Mouse (Mus musculus): ENCODE measurements around the gene Krt8. TPM values are rescaled to one million over a fixed set of nuclear protein-coding genes. Genes with fewer than 3 reads are reported as not detected.

Krt8 gene
- polyA plus RNA-seq (2015; fragmentation: Nextera tagmentation; extraction: Ambion mirVana): 5.4 and 6.2 TPM in 2 replicates

DNA sequence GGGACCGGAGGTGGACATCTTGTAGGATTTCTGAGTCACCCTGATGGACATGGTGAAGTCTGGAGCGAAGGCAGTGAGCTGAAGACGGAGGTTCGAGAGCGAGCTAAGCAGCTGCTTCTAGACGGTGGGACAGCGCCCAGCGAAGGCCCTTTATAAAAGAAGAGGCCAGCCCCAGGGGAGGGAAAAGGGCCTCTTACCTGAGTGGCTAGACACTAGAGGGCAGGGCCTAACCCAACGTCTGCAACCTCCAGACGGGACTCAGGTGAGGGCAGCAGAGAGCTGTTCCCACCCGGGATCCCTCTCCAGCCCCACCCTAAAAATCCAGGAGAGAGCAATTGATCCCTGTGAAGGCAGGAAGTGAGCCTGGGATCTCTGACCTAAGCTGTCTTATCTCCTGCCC, at the start of gene Krt8:
Krt8 (minus strand) TSS at position 294 of the 400 bp plus-strand sequence.
- Histone ChIP-seq H3K9me3 (ENCODE audit: control insufficient read depth, low read length) (no peaks in the 10 kb centered on the region), H3K4me1 (ENCODE audit: control insufficient read depth, insufficient read depth, low read depth, low read length) (peaks cover 4% of the 10 kb centered on the region; the same call in 1 of the 2 replicates), H3K4me3 (ENCODE audit: low read length) (peak within 1 kb of the TSS; percentile 29), H3K9ac (ENCODE audit: low read depth, low read length) (no peak within 1 kb of the TSS), H3K27ac (ENCODE audit: low read depth, low read length) (no peak within 1 kb of the TSS), H3K4me2 (ENCODE audit: low read length) (peak within 1 kb of the TSS; percentile 52), H3K27me3 (replicated peaks; ENCODE audit: control insufficient read depth, insufficient read depth, low read length) (peaks cover 34% of the 10 kb centered on the region), H3K36me3 (ENCODE audit: control insufficient read depth, insufficient read depth, low read length) (no peaks in the 10 kb centered on the region)
- ATAC-seq: no peak
- WGBS: 28% methylated on average over 11 of the region's 11 CpGs

DNA sequence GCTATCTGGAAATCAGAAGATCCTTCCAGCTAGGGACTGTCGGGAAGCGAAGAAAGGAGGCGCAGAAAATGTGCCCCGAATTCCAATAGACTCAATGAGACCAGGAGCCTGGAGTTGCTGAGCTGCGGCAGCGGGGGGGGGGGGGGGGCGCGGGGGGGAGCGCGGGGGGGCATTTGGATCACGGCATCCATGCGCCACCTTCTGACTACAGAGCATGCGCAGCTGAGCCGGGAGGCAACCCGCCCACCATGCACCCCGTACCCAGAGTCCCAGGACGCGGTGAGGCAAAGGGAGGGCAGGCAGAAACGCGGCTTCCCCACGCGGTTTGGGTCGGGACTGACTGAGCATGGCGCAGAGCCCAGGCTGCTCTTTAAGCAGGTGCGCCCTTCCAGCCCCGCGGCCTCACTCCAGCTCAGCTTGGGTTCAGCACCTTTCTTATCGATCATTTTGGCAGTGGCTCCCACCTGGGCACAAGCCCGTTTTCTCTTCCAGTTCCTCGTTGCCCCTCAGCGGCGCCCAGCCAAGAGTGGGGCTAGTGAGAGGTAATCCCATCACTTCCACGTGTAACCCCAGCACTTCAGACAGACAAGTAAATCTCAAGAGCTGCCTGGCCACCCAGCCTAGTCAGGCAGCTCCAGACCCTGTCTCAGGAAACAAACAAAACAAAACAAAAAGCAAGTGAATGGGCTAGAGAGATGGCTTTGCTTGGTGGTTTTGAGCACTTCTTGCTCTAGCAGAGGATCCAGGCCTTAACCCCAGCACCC, 47.8 kb upstream of the Krt8 start:
- no peaks in the 10 kb centered on the region for H3K9me3 ChIP-seq (ENCODE audit: control insufficient read depth, low read length)
- peak; percentile 93 for ATAC-seq
- H3K4me1 ChIP-seq (ENCODE audit: control insufficient read depth, insufficient read depth, low read depth, low read length): peaks cover 2% of the 10 kb centered on the region; the same call in 1 of the 2 replicates
- peak overlapping the region; percentile 75 for H3K27ac ChIP-seq (ENCODE audit: low read depth, low read length)
- 0% methylated on average over 27 of the region's 33 CpGs for WGBS
- no peaks in the 10 kb centered on the region for H3K27me3 ChIP-seq (replicated peaks; ENCODE audit: control insufficient read depth, insufficient read depth, low read length)
- H3K4me3 ChIP-seq (ENCODE audit: low read length): peak overlapping the region; percentile 50
- peak overlapping the region; percentile 72 for H3K9ac ChIP-seq (ENCODE audit: low read depth, low read length)
- no peaks in the 10 kb centered on the region for H3K36me3 ChIP-seq (ENCODE audit: control insufficient read depth, insufficient read depth, low read length)
- peak overlapping the region; percentile 75 for H3K4me2 ChIP-seq (ENCODE audit: low read length)

DNA sequence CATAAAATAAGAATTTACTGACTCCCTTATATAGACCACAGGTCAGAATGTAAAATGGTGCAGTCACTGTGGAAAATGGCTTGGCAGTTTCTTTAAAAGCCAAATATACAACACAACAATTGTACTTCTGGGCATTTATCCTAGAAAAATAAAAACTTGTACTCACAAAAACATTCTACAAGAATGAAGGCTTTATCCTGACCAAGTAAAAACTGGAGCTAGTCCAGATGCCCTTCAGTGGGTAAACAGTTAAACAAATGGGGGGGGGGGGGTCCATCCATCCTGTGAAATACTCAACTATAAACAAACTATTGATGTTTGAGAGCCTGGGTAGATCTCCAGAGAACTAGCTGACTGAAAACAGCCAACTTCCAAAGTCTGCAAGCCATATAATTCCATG, 45.6 kb upstream of the Krt8 start:
- no peaks in the 10 kb centered on the region for H3K36me3 ChIP-seq (ENCODE audit: control insufficient read depth, insufficient read depth, low read length)
- ATAC-seq: no peak; the same call in 1 of the 2 replicates
- H3K27me3 ChIP-seq (replicated peaks; ENCODE audit: control insufficient read depth, insufficient read depth, low read length): no peaks in the 10 kb centered on the region
- H3K9me3 ChIP-seq (ENCODE audit: control insufficient read depth, low read length): no peaks in the 10 kb centered on the region
- H3K4me3 ChIP-seq (ENCODE audit: low read length): no peak overlapping the region
- no peak overlapping the region for H3K27ac ChIP-seq (ENCODE audit: low read depth, low read length)
- no peak overlapping the region for H3K4me2 ChIP-seq (ENCODE audit: low read length)
- no peak overlapping the region for H3K9ac ChIP-seq (ENCODE audit: low read depth, low read length)
- peaks cover 2% of the 10 kb centered on the region; the same call in 1 of the 2 replicates for H3K4me1 ChIP-seq (ENCODE audit: control insufficient read depth, insufficient read depth, low read depth, low read length)

DNA sequence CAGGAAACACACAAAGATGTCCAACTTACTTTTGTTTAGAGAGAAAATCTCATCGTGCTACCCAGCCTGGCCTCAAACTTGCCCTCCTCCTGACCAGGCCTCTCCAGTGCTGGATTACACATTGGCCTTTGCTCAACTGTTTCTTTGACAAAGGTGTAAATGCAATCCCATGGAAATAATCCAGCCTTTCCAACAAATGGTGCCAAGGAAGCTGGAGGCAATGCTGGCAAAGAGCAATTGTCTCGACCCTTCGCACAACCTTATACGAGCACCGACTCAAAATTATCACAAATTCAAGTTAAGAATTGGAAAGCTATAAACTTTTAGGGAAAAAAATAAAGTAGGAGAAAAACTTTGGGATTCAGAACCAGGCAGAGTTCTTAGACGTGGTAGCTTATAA, 43.7 kb upstream of the Krt8 start:
- no peaks in the 10 kb centered on the region for H3K36me3 ChIP-seq (ENCODE audit: control insufficient read depth, insufficient read depth, low read length)
- H3K9me3 ChIP-seq (ENCODE audit: control insufficient read depth, low read length): no peaks in the 10 kb centered on the region
- no peak overlapping the region for H3K4me3 ChIP-seq (ENCODE audit: low read length)
- H3K9ac ChIP-seq (ENCODE audit: low read depth, low read length): no peak overlapping the region
- H3K4me1 ChIP-seq (ENCODE audit: control insufficient read depth, insufficient read depth, low read depth, low read length): peaks cover 2% of the 10 kb centered on the region; the same call in 1 of the 2 replicates
- no peak overlapping the region for H3K27ac ChIP-seq (ENCODE audit: low read depth, low read length)
- 89% methylated on average over 6 of the region's 6 CpGs for WGBS
- no peaks in the 10 kb centered on the region for H3K27me3 ChIP-seq (replicated peaks; ENCODE audit: control insufficient read depth, insufficient read depth, low read length)
- no peak overlapping the region for H3K4me2 ChIP-seq (ENCODE audit: low read length)
- ATAC-seq: no peak

DNA sequence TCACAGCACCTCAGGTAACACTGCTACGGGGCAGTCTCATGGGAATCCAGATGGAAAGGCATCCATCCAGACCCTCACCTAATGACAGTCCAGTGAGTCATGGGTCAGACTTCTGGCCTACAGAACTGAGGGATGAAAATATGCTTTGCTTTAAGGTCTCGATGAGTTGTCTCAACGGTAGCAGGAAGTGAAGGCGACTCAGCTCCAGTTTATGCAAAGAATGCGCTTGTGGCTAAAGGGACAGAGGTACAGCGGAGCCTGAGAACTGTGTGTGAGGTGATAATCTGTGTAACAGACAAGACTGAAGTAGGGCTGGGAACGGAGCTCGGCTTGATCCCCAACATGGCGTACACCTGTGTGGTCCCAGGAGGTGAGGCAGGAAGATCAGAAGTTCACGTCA, 41.4 kb upstream of the Krt8 start:
- H3K36me3 ChIP-seq (ENCODE audit: control insufficient read depth, insufficient read depth, low read length): no peaks in the 10 kb centered on the region
- ATAC-seq: no peak
- H3K27ac ChIP-seq (ENCODE audit: low read depth, low read length): no peak overlapping the region
- 89% methylated on average over 10 of the region's 10 CpGs for WGBS
- H3K4me3 ChIP-seq (ENCODE audit: low read length): no peak overlapping the region
- no peaks in the 10 kb centered on the region for H3K4me1 ChIP-seq (ENCODE audit: control insufficient read depth, insufficient read depth, low read depth, low read length)
- H3K9ac ChIP-seq (ENCODE audit: low read depth, low read length): no peak overlapping the region
- H3K4me2 ChIP-seq (ENCODE audit: low read length): no peak overlapping the region
- H3K9me3 ChIP-seq (ENCODE audit: control insufficient read depth, low read length): no peaks in the 10 kb centered on the region
- H3K27me3 ChIP-seq (replicated peaks; ENCODE audit: control insufficient read depth, insufficient read depth, low read length): no peaks in the 10 kb centered on the region

DNA sequence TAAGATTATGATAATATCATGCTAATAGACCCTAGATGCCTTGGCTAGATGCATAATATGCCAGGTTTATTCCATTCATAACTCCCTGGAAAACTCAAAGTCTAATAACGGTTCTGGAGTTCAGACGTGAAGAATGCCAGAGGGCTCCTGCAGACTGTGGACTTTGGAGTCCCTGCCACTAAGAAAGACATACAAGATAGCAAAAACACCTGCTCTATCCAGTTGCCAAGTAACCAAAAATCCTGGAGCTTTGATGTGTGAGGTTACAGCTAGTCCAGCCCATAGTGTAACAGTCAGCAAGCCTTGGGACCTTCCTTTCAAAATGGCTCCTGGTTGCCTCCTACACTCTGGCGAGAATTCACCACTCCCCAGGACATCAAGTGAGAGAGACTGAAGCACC, 40.5 kb upstream of the Krt8 start:
- no peak overlapping the region for H3K9ac ChIP-seq (ENCODE audit: low read depth, low read length)
- no peaks in the 10 kb centered on the region for H3K27me3 ChIP-seq (replicated peaks; ENCODE audit: control insufficient read depth, insufficient read depth, low read length)
- no peaks in the 10 kb centered on the region for H3K9me3 ChIP-seq (ENCODE audit: control insufficient read depth, low read length)
- no peak for ATAC-seq
- WGBS: 88% methylated on average over 3 of the region's 3 CpGs
- no peaks in the 10 kb centered on the region for H3K36me3 ChIP-seq (ENCODE audit: control insufficient read depth, insufficient read depth, low read length)
- no peak overlapping the region for H3K4me3 ChIP-seq (ENCODE audit: low read length)
- H3K4me2 ChIP-seq (ENCODE audit: low read length): no peak overlapping the region
- no peak overlapping the region for H3K27ac ChIP-seq (ENCODE audit: low read depth, low read length)
- H3K4me1 ChIP-seq (ENCODE audit: control insufficient read depth, insufficient read depth, low read depth, low read length): no peaks in the 10 kb centered on the region

DNA sequence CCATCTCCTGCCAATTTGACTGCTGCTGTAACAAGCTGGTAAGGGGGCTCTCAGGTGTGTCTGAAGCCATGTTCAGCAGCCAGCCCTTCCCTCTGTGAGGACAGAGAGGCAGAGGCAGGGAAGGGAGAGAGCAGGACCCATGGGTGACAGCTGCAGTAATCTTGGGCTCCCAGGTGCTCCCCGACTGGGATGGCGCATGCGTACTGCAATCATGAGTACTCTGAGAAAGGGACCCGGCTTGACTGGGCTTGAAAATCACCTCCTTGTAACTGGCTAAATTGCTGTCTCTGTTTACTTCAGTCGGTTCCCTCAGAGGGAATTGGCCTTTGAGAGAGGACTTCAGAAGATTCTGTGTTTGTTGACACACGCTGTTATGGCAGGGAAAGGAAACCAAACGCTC, 37.7 kb upstream of the Krt8 start:
- Histone ChIP-seq H3K4me3 (ENCODE audit: low read length) (no peak overlapping the region), H3K9me3 (ENCODE audit: control insufficient read depth, low read length) (no peaks in the 10 kb centered on the region), H3K27ac (ENCODE audit: low read depth, low read length) (no peak overlapping the region), H3K36me3 (ENCODE audit: control insufficient read depth, insufficient read depth, low read length) (no peaks in the 10 kb centered on the region), H3K9ac (ENCODE audit: low read depth, low read length) (no peak overlapping the region), H3K4me2 (ENCODE audit: low read length) (no peak overlapping the region), H3K4me1 (ENCODE audit: control insufficient read depth, insufficient read depth, low read depth, low read length) (no peaks in the 10 kb centered on the region), H3K27me3 (replicated peaks; ENCODE audit: control insufficient read depth, insufficient read depth, low read length) (no peaks in the 10 kb centered on the region)
- WGBS: 74% methylated on average over 7 of the region's 7 CpGs
- no peak for ATAC-seq

DNA sequence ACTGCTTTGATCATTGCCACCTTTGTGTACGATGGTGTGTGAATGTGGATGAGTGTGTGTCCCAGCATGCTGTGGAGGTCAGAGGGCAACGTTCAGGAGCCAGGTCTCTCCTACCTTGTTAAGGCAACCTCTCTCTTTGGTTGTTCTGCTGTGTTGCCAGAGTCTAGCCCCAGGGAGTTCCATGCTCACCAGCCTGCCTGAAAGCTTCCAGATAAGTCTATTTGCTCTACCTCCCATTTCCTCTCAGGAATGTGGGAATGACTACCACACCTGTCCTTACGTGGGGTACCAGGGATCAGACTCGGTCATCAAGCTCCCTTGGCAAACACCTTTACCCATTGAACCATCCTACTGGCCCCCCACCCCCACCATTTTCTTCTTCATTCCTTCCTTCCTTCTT, 36.0 kb upstream of the Krt8 start:
- Histone ChIP-seq H3K27me3 (replicated peaks; ENCODE audit: control insufficient read depth, insufficient read depth, low read length) (no peaks in the 10 kb centered on the region), H3K36me3 (ENCODE audit: control insufficient read depth, insufficient read depth, low read length) (no peaks in the 10 kb centered on the region), H3K4me2 (ENCODE audit: low read length) (no peak overlapping the region), H3K9me3 (ENCODE audit: control insufficient read depth, low read length) (no peaks in the 10 kb centered on the region), H3K4me3 (ENCODE audit: low read length) (no peak overlapping the region), H3K4me1 (ENCODE audit: control insufficient read depth, insufficient read depth, low read depth, low read length) (no peaks in the 10 kb centered on the region), H3K27ac (ENCODE audit: low read depth, low read length) (no peak overlapping the region), H3K9ac (ENCODE audit: low read depth, low read length) (no peak overlapping the region)
- ATAC-seq: no peak
- WGBS: 92% methylated on average over 4 of the region's 4 CpGs

DNA sequence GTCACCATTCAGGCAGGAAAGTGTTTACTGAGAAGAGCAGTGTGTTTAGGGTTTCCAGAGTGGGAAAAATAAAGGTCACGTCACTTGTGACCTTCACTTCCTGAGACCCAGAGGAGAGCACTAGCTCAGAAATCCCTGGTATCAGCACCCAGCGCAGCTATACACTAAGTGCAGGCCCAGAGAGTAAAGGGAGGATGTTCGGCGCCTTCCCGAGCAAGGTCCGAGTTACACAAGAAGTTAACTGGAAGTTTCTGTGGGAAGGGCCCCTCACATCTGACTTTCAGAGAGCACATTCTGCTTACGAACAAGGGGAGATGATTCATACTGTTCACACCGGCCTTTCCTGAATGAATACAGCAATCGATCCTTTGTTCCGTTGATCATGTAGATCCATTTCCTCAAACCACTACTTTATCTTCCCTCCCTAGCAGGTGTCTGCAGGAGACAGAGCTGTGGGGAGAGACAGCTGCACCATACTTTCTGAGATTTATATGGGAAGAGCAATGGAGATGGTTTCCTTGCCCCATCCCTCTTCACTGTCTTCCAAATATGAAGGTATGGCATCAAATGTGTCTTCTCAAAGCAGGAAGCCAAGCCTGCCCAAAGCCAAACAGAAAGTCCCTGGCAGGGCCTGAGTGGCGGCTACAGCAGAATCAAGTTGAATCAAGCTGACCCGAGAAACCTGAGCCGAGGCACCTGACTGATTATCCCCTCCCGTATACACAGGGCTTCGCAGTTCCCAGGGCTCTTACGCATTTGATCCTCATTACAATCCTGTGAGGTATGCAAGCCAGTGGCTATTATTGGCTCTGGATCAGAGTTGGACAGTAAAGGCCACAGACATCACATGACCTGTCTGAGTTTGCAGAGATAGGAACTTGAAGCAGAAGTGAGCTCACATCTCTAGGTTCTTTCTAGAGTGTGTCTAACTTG, 30.1 kb upstream of the Krt8 start:
- H3K36me3 ChIP-seq (ENCODE audit: control insufficient read depth, insufficient read depth, low read length): no peaks in the 10 kb centered on the region
- no peak overlapping the region for H3K4me3 ChIP-seq (ENCODE audit: low read length)
- H3K4me2 ChIP-seq (ENCODE audit: low read length): no peak overlapping the region
- H3K4me1 ChIP-seq (ENCODE audit: control insufficient read depth, insufficient read depth, low read depth, low read length): no peaks in the 10 kb centered on the region
- no peak overlapping the region for H3K9ac ChIP-seq (ENCODE audit: low read depth, low read length)
- no peak for ATAC-seq
- no peaks in the 10 kb centered on the region for H3K9me3 ChIP-seq (ENCODE audit: control insufficient read depth, low read length)
- H3K27ac ChIP-seq (ENCODE audit: low read depth, low read length): no peak overlapping the region
- H3K27me3 ChIP-seq (replicated peaks; ENCODE audit: control insufficient read depth, insufficient read depth, low read length): no peaks in the 10 kb centered on the region; the same call in 1 of the 2 replicates
- 73% methylated on average over 16 of the region's 16 CpGs for WGBS

Data from hindbrain, embryonic 16.5 days (tissue).